Mouse (Mus musculus) spleen, adult 2 months (tissue): ENCODE data around the gene Gstm4. TPM values are rescaled to one million over a fixed set of nuclear protein-coding genes. Genes with fewer than 3 reads are reported as not detected.
"Not testable (repeated sequence)": the region's sequence is repeated elsewhere in the genome, so short reads cannot be mapped to it uniquely, and the experiment has no call there.

ENCODE experiments used
- DNase-seq, 2 experiments: peaks; one replicate each; pipeline versions ENCODE4 v3.0.0 to v3.0.0-alpha.2; 2012 to 2021; ENCODE audit warnings: low spot score in 2 of 2, low read depth in 1 of 2
- H3K27ac ChIP-seq: fragments of 200-500 bp; 2 replicates; pipeline ENCODE4 v1.5.1; 2012; ENCODE audit warnings: low read length, inconsistent platforms; ENCODE audit not compliant: insufficient read depth
- H3K27me3 ChIP-seq: fragments of 200-500 bp; 2 replicates; pipeline ENCODE4 v1.6.1; 2012; ENCODE audit warnings: mild to moderate bottlenecking, moderate library complexity, low read length, inconsistent platforms; ENCODE audit not compliant: control insufficient read depth, insufficient read depth
- H3K36me3 ChIP-seq: fragments of 200-500 bp; 2 replicates; pipeline ENCODE4 v1.6.1; 2012; ENCODE audit warnings: mild to moderate bottlenecking, low read length, inconsistent platforms; ENCODE audit not compliant: control insufficient read depth, insufficient read depth
- H3K4me1 ChIP-seq: fragments of 200-500 bp; 2 replicates; pipeline ENCODE4 v1.6.1; 2011; ENCODE audit warnings: inconsistent platforms; ENCODE audit not compliant: control insufficient read depth, insufficient read depth, insufficient read length
- H3K4me3 ChIP-seq: fragments of 200-500 bp; 2 replicates; pipeline ENCODE4 v1.5.1; 2011; ENCODE audit warnings: mild to moderate bottlenecking, inconsistent platforms; ENCODE audit not compliant: insufficient read depth, insufficient read length; ENCODE audit errors: extremely low read depth
- CTCF ChIP-seq: fragments of 200-500 bp; IDR thresholded peaks from 2 replicates; pipeline ENCODE4 v1.5.1; 2011; ENCODE audit warnings: mild to moderate bottlenecking, inconsistent platforms; ENCODE audit not compliant: insufficient read depth, insufficient read length, insufficient replicate concordance; ENCODE audit errors: extremely low read depth
- POLR2A ChIP-seq: fragments of 200-500 bp; IDR thresholded peaks from 2 replicates; pipeline ENCODE4 v1.6.1; 2011; ENCODE audit warnings: low read depth, low read length, inconsistent platforms
- WGBS: fragments of 180-500 bp; shearing (Covaris S2); methylation state at CpG from one replicate; pipeline ENCODE4 v1.1.7; 2018; 5-methylcytosine and 5-hydroxymethylcytosine counted together
- polyA plus RNA-seq: library from polyadenylated mRNA; depleted of rRNA; stranded (reverse); fragments of >200 nt; gene quantifications from 2 replicates; pipeline ENCODE4 v1.2.3, GENCODE M21; 2012

Gstm4 gene
- polyA plus RNA-seq, 1 experiment = 4.6 TPM

DNA sequence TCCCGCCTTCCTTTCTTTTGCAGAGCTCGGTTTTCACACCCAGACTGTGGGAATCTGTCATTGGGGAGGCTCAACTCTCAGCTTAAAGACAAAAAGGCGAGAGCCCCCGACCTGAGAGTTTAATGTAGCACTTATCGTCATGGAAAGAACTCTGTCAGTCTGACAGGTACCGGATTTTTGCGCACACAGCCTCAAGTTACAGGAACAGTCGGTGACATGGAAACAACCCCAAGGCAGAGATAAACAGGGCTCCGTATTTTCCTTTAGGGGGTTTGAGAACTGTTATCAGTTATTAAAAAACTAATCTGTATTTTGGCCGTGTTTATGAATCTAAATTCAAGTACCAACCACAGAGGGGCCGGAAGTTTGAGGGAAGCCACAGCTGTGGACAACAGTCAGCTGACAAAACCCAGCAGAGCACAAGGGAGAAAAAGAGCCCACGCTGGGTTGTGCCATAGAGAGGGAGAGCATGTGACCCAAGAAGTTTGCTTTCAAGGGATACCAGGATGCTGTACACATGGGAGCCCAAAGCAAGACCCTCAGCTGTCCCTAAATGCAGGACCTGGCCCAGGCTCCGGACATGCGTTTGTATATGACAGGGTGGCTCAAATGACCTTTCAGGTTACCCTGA lies 26.4 kb downstream of the Gstm4 start:
- H3K27ac ChIP-seq = peak overlapping the region; percentile 82
- TF ChIP-seq POLR2A = no peak
- TF ChIP-seq CTCF = no peak
- peaks cover 2% of the 10 kb centered on the region; the same call in 1 of the 2 replicates for H3K4me1 ChIP-seq
- no peaks in the 10 kb centered on the region for H3K27me3 ChIP-seq
- 11% methylated on average over 14 of the region's 14 CpGs for WGBS
- DNase-seq = peak in 1 of 2 experiments; percentile 19
- peak overlapping the region; percentile 66 for H3K4me3 ChIP-seq
- no peaks in the 10 kb centered on the region for H3K36me3 ChIP-seq

DNA sequence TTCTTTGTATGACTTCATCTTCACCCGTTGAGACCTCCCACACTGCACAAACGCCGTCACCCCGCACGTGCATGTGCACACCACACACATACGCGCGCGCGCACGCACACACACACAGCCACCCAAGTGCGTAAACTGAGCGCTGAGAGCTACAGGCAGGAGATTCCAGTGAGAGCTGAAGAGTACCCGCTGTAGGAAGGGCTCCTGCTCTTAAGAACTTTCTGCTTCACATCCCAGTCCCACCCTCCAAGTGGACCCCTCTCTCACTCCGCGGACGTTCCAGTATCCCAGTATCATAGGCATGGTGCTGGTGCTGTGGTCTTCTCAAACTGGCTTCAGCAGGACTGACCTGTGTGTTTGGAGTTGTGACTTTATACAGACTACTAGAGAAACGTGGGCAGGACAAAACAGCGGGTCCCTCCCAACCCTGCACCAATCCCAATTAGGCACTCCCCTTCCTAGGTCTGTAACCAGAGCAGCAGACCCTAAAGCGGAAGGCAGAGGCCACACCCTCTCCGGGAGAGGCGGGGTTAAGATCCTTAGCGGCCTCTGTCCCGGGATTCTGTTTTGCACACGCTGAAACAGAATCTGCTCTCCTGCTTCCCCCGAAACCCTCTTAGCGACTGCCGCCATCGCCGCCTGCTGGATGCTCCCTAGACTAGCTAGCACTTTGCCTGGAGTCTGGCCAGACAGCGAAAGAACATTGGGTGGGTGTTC lies 27.1 kb downstream of the Gstm4 start, which contains the start of gene Gstm1:
Gene Gstm1, minus strand, starts transcription at position 501 of the 717 bp plus-strand sequence.
- Histone ChIP-seq H3K27me3 (no peaks in the 10 kb centered on the region), H3K36me3 (no peaks in the 10 kb centered on the region), H3K4me1 (peaks cover 2% of the 10 kb centered on the region; the same call in 1 of the 2 replicates), H3K27ac (peak within 1 kb of the TSS; percentile 82), H3K4me3 (peak within 1 kb of the TSS; percentile 66)
- peak; percentile 52 to 71 for DNase-seq
- no peak; the same call in 1 of the 2 replicates for TF ChIP-seq POLR2A
- TF ChIP-seq CTCF = peak; percentile 53; the same call in 1 of the 2 replicates
- WGBS = under 1% methylated on average over 31 of the region's 31 CpGs

DNA sequence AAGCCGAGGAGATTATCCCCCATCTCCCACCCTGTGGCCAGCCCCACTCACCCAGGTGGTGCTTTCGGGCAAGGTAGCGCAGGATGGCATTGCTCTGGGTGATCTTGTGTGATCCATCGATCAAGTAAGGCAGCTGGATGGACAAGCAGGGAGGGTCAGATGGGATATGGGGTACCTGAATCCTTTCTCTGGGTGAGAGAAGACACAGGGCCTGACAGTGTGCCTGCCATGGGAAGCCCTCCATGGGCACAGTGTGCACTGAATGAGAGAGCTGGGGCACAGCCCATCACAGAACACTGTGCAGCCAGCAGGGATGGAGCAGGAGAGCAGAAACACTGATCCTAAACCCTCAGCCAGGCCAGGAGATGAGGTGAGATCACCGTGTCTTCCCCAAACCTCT lies 28.2 kb downstream of the Gstm4 start:
- not testable (repeated sequence) for H3K4me1 ChIP-seq, H3K36me3 ChIP-seq, H3K4me3 ChIP-seq, H3K27me3 ChIP-seq, DNase-seq, H3K27ac ChIP-seq
- 91% methylated on average over 5 of the region's 5 CpGs for WGBS

DNA sequence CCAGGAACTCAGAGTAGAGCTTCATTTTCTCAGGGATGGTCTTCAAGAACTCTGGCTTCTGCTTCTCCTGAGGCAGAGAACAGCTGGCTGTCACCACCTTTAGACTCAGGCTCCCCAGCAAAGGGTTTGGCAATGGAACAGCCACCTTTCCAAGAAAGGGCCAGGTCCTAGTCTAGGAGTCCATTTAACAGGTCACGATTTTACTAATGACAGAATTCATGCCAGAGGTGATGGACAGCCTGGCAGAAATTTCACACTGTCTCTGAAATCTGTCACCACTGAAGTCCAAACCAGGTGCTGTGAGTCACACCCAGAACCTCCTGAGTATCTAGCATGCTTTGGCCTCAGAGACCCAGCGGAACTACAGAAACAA lies 29.7 kb downstream of the Gstm4 start:
- Histone ChIP-seq H3K36me3 (no peaks in the 10 kb centered on the region), H3K27me3 (no peaks in the 10 kb centered on the region), H3K4me3 (no peak overlapping the region), H3K4me1 (peaks cover 2% of the 10 kb centered on the region; the same call in 1 of the 2 replicates), H3K27ac (no peak overlapping the region)
- 93% methylated on average over 2 of the region's 2 CpGs for WGBS
- no peak for TF ChIP-seq CTCF
- no peak for TF ChIP-seq POLR2A
- no peak for DNase-seq

DNA sequence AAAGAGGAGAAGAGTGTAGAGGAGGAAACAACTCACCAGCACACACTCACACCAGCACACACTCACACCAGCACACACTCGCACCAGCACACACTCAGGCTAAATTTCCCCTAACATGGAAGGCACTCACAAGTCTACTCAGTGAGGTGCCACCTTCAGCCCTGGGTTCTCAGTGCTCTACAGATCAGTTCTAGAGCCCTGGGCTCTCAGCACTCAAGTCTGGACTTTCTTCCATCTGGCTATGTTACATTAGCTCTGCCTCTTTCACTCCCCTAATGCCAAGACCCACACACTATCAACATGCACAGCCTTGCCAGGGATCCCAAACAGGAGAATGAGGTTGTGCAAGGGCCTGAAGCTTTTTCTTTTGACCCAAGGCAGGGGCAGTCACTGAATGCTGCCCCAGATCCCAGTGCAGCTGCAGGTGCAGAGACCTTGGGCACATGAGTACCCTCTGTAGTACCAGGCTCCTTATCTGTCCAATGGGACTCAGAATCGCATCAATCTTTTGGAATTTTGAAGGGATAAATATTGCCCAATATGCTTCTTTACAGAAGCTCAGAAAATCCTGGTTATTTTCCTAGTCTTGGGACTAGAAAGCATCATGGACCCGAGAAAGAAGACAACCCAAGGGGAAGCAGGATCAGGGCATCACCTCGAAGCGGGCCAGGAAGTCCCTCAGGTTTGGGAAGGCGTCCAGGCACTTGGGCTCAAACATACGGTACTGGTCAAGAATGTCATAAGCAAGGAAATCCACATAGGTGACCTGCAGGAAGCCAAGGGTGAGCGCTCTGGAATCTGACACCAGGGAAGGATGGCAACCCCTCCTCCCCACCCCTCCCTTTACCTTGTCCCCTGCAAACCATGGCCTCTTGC lies 30.4 kb downstream of the Gstm4 start:
- DNase-seq = no peak
- TF ChIP-seq POLR2A = no peak
- no peaks in the 10 kb centered on the region for H3K27me3 ChIP-seq
- H3K36me3 ChIP-seq = no peaks in the 10 kb centered on the region
- 89% methylated on average over 8 of the region's 8 CpGs for WGBS
- H3K27ac ChIP-seq = no peak overlapping the region
- H3K4me3 ChIP-seq = no peak overlapping the region
- H3K4me1 ChIP-seq = peaks cover 2% of the 10 kb centered on the region; the same call in 1 of the 2 replicates

DNA sequence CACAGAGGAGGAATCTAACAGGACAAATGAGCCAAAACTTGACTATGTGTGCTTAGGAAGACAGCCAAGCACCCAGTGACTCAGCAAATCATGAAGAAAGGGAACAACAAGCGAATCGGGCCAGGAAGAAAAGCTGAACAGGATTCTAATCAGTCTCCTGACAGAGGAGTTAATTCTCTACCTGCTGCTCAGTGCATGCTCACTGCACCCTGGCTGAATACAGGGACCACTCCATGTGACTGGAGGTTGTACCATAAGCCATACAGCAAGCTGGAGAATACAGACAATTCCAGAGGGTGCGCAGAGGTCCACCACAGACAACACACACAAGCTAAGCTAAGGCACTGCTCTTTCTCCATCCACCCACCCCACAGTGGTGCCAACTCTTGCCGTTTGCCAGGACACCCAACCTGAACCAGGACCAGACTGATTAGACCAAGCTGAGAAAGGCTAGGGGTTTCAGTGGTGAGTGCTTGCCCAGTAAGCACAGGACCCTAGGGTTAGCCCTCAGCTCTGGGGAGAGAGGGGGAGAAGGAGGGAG lies 31.3 kb downstream of the Gstm4 start:
- Histone ChIP-seq H3K27ac (peak overlapping the region; percentile 12; the same call in 1 of the 2 replicates), H3K4me1 (peaks cover under 1% of the 10 kb centered on the region; the same call in 1 of the 2 replicates), H3K4me3 (no peak overlapping the region), H3K36me3 (no peaks in the 10 kb centered on the region), H3K27me3 (no peaks in the 10 kb centered on the region)
- WGBS = 49% methylated on average over 4 of the region's 4 CpGs
- no peak for DNase-seq
- TF ChIP-seq CTCF (no peak), POLR2A (no peak)
